Mouse (Mus musculus): ENCODE results near the gene Eif3i. TPM values are rescaled to one million over a fixed set of nuclear protein-coding genes. Genes with fewer than 3 reads are reported as not detected.
A peak's percentile ranks its signal among the peaks of the same experiment; 100 is the strongest.

The Eif3i gene
- polyA plus RNA-seq, 1 experiment from 2014 or later: 161 TPM

GRCm38 (mm10) chr4:129640101-129640637, 39.7 kb upstream of the Eif3i start:
- H3K9ac ChIP-seq (replicated peaks; ENCODE audit: low read depth): peak overlapping the region; percentile 48
- ATAC-seq (peak; percentile 18; the same call in 1 of the 2 replicates), DNase-seq (ENCODE audit: low spot score) (peak; percentile 64)
- peak overlapping the region; percentile 54 for H3K4me3 ChIP-seq (ENCODE audit: low read depth, low read length)
- H3K4me2 ChIP-seq (replicated peaks; ENCODE audit: low read depth, low read length): peak overlapping the region; percentile 66
- peak overlapping the region; percentile 94 for H3K27ac ChIP-seq (ENCODE audit: low read length)
- 0 out of 2 replicates have a peak, but pooled peaks cover 3% of the 10 kb centered on the region for H3K36me3 ChIP-seq (ENCODE audit: insufficient read depth, low read length)
- WGBS: 0% methylated on average over 17 of the region's 17 CpGs
- H3K27me3 ChIP-seq (replicated peaks; ENCODE audit: insufficient read depth, low read length): no peaks in the 10 kb centered on the region
- H3K4me1 ChIP-seq (ENCODE audit: insufficient read depth, low read depth, low read length): peaks cover 16% of the 10 kb centered on the region
- TF ChIP-seq EP300 (IDR thresholded peaks at IDR 0.05) (no peak), CTCF (IDR thresholded peaks at IDR 0.05) (no peak)
- H3K9me3 ChIP-seq (ENCODE audit: low read length): no peaks in the 10 kb centered on the region

GRCm38 (mm10) chr4:129639221-129639620, 38.8 kb upstream of the Eif3i start:
- WGBS: 71% methylated on average over 15 of the region's 15 CpGs
- Histone ChIP-seq H3K27me3 (replicated peaks; ENCODE audit: insufficient read depth, low read length) (no peaks in the 10 kb centered on the region), H3K27ac (ENCODE audit: low read length) (0 out of 2 replicates have a peak overlapping the region, but pooled peaks have one; percentile 94), H3K4me1 (ENCODE audit: insufficient read depth, low read depth, low read length) (peaks cover 16% of the 10 kb centered on the region), H3K9me3 (ENCODE audit: low read length) (no peaks in the 10 kb centered on the region), H3K4me2 (replicated peaks; ENCODE audit: low read depth, low read length) (peak overlapping the region; percentile 66), H3K4me3 (ENCODE audit: low read depth, low read length) (no peak overlapping the region), H3K36me3 (ENCODE audit: insufficient read depth, low read length) (no peaks in the 10 kb centered on the region), H3K9ac (replicated peaks; ENCODE audit: low read depth) (0 out of 2 replicates have a peak overlapping the region, but pooled peaks have one; percentile 48)
- DNase-seq (ENCODE audit: low spot score): no peak
- no peak for TF ChIP-seq EP300 (IDR thresholded peaks at IDR 0.05)
- TF ChIP-seq CTCF (IDR thresholded peaks at IDR 0.05): no peak
- no peak for ATAC-seq

GRCm38 (mm10) chr4:129633852-129634251, 33.4 kb upstream of the Eif3i start:
- Histone ChIP-seq H3K27me3 (replicated peaks; ENCODE audit: insufficient read depth, low read length) (no peaks in the 10 kb centered on the region), H3K9ac (replicated peaks; ENCODE audit: low read depth) (no peak overlapping the region), H3K27ac (ENCODE audit: low read length) (no peak overlapping the region), H3K4me3 (ENCODE audit: low read depth, low read length) (no peak overlapping the region), H3K9me3 (ENCODE audit: low read length) (no peaks in the 10 kb centered on the region), H3K36me3 (ENCODE audit: insufficient read depth, low read length) (peaks cover 21% of the 10 kb centered on the region), H3K4me2 (replicated peaks; ENCODE audit: low read depth, low read length) (no peak overlapping the region), H3K4me1 (ENCODE audit: insufficient read depth, low read depth, low read length) (peaks cover 4% of the 10 kb centered on the region)
- DNase-seq (ENCODE audit: low spot score) (no peak), ATAC-seq (peak; percentile 58)
- WGBS: 67% methylated on average over 6 of the region's 6 CpGs
- TF ChIP-seq CTCF (IDR thresholded peaks at IDR 0.05) (no peak), EP300 (IDR thresholded peaks at IDR 0.05) (no peak)

GRCm38 (mm10) chr4:129631867-129632266, 31.4 kb upstream of the Eif3i start:
- Histone ChIP-seq H3K9ac (replicated peaks; ENCODE audit: low read depth) (no peak overlapping the region), H3K27ac (ENCODE audit: low read length) (no peak overlapping the region), H3K27me3 (replicated peaks; ENCODE audit: insufficient read depth, low read length) (no peaks in the 10 kb centered on the region), H3K4me1 (ENCODE audit: insufficient read depth, low read depth, low read length) (0 out of 2 replicates have a peak, but pooled peaks cover 3% of the 10 kb centered on the region), H3K9me3 (ENCODE audit: low read length) (no peaks in the 10 kb centered on the region), H3K36me3 (ENCODE audit: insufficient read depth, low read length) (peaks cover 31% of the 10 kb centered on the region), H3K4me2 (replicated peaks; ENCODE audit: low read depth, low read length) (no peak overlapping the region), H3K4me3 (ENCODE audit: low read depth, low read length) (no peak overlapping the region)
- DNase-seq (ENCODE audit: low spot score) (no peak), ATAC-seq (no peak)
- TF ChIP-seq CTCF (IDR thresholded peaks at IDR 0.05): no peak
- no peak for TF ChIP-seq EP300 (IDR thresholded peaks at IDR 0.05)
- 80% methylated on average over 12 of the region's 12 CpGs for WGBS

GRCm38 (mm10) chr4:129630944-129631343, 30.5 kb upstream of the Eif3i start:
- Histone ChIP-seq H3K4me2 (replicated peaks; ENCODE audit: low read depth, low read length) (no peak overlapping the region), H3K9me3 (ENCODE audit: low read length) (no peaks in the 10 kb centered on the region), H3K27ac (ENCODE audit: low read length) (no peak overlapping the region), H3K36me3 (ENCODE audit: insufficient read depth, low read length) (peaks cover 31% of the 10 kb centered on the region), H3K9ac (replicated peaks; ENCODE audit: low read depth) (no peak overlapping the region), H3K4me1 (ENCODE audit: insufficient read depth, low read depth, low read length) (0 out of 2 replicates have a peak, but pooled peaks cover 3% of the 10 kb centered on the region), H3K27me3 (replicated peaks; ENCODE audit: insufficient read depth, low read length) (no peaks in the 10 kb centered on the region), H3K4me3 (ENCODE audit: low read depth, low read length) (no peak overlapping the region)
- TF ChIP-seq CTCF (IDR thresholded peaks at IDR 0.05) (no peak), EP300 (IDR thresholded peaks at IDR 0.05) (no peak)
- 76% methylated on average over 4 of the region's 4 CpGs for WGBS
- ATAC-seq: no peak
- no peak for DNase-seq (ENCODE audit: low spot score)

GRCm38 (mm10) chr4:129626035-129626434, 25.6 kb upstream of the Eif3i start:
- no peaks in the 10 kb centered on the region for H3K27me3 ChIP-seq (replicated peaks; ENCODE audit: insufficient read depth, low read length)
- 69% methylated on average over 6 of the region's 6 CpGs for WGBS
- no peak for DNase-seq (ENCODE audit: low spot score)
- H3K27ac ChIP-seq (ENCODE audit: low read length): no peak overlapping the region
- no peak overlapping the region for H3K4me2 ChIP-seq (replicated peaks; ENCODE audit: low read depth, low read length)
- no peak overlapping the region for H3K9ac ChIP-seq (replicated peaks; ENCODE audit: low read depth)
- no peak overlapping the region for H3K4me3 ChIP-seq (ENCODE audit: low read depth, low read length)
- no peak for TF ChIP-seq CTCF (IDR thresholded peaks at IDR 0.05)
- TF ChIP-seq EP300 (IDR thresholded peaks at IDR 0.05): no peak
- no peak for ATAC-seq
- H3K9me3 ChIP-seq (ENCODE audit: low read length): no peaks in the 10 kb centered on the region
- peaks cover 19% of the 10 kb centered on the region for H3K36me3 ChIP-seq (ENCODE audit: insufficient read depth, low read length)
- peaks cover 24% of the 10 kb centered on the region for H3K4me1 ChIP-seq (ENCODE audit: insufficient read depth, low read depth, low read length)

Data from lung, postnatal 0 days (tissue).